16 mouse cellular contexts compared by ENCODE assay signal in the genomic region with DNA sequence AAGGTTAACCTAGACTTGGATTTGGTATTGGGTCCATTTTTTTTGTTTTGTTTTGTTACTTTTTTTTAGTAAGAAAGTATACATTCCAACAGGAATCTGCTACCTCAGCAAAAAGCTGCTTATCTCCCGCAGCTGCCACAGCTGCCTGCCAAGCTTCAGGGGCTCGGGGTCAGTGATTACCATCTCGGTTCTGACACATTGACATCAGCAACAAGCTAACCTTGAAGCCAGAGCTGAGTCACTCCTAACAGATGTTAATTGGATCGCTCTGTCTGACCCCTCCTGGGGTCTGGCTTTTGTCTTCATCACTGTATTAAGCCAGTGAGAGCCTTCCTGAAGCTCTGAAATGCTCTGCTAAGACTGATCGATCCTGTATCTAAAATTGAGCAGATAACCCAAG.
DNase-seq lines count a peak whose midpoint lies in the region; ATAC-seq and TF ChIP-seq lines count a peak whose summit lies in the region.
"Had no signal": no experiment of that assay in that cellular context is flagged by ENCODE, and none has a peak within 500 bp of the region (broad histone marks: within the 10 kb centered on the region; RNA-seq: fewer than 3 reads in every experiment).

No protein-coding gene starts in this region.

- no peak overlapping the region for H3K4me2 ChIP-seq in hindbrain, embryonic 12.5 days (replicated peaks)
- H3K4me2 ChIP-seq in embryonic facial prominence, embryonic 14.5 days (ENCODE audit: low read depth, low read length) = no peak overlapping the region
- H3K4me2 ChIP-seq in kidney, embryonic 14.5 days (replicated peaks; ENCODE audit: low read depth, low read length) = no peak overlapping the region
- H3K4me2 ChIP-seq: kidney, embryonic 15.5 days; limb, embryonic 15.5 days; lung, embryonic 14.5 days; stomach, embryonic 15.5 days had no signal

- H3K27me3 ChIP-seq in hindbrain, embryonic 10.5 days (ENCODE audit: insufficient read depth, poor library complexity, severe bottlenecking) = no peaks in the 10 kb centered on the region
- no peaks in the 10 kb centered on the region for H3K27me3 ChIP-seq in hindbrain, embryonic 12.5 days
- H3K27me3 ChIP-seq in ES-Bruce4 (ENCODE audit: control insufficient read depth, insufficient read depth, low read length, poor library complexity, severe bottlenecking) = no peaks in the 10 kb centered on the region
- no peaks in the 10 kb centered on the region for H3K27me3 ChIP-seq in embryonic facial prominence, embryonic 14.5 days (replicated peaks; ENCODE audit: control insufficient read depth, insufficient read depth, low read length)
- H3K27me3 ChIP-seq in kidney, embryonic 14.5 days (ENCODE audit: control insufficient read depth, insufficient read depth, low read length) = no peaks in the 10 kb centered on the region
- H3K27me3 ChIP-seq: kidney, embryonic 15.5 days; limb, embryonic 15.5 days; stomach, embryonic 15.5 days had no signal

- H3K27ac ChIP-seq in hindbrain, embryonic 10.5 days = no peak overlapping the region
- no peak overlapping the region for H3K27ac ChIP-seq in hindbrain, embryonic 12.5 days
- no peak overlapping the region for H3K27ac ChIP-seq in ES-Bruce4 (ENCODE audit: insufficient read depth, low read length)
- H3K27ac ChIP-seq in embryonic facial prominence, embryonic 14.5 days (replicated peaks; ENCODE audit: low read depth, low read length) = no peak overlapping the region
- no peak overlapping the region for H3K27ac ChIP-seq in kidney, embryonic 14.5 days (ENCODE audit: low read depth, low read length)
- H3K27ac ChIP-seq: heart, adult 2 months; kidney, embryonic 15.5 days; limb, embryonic 15.5 days; stomach, embryonic 15.5 days had no signal

- TF ChIP-seq EP300 in ES-Bruce4 (IDR thresholded peaks at IDR 0.05; ENCODE audit: insufficient read depth, low read depth, low read length) = 0 out of 2 replicates have a peak, but pooled peaks have one; percentile 41

- peaks cover 18% of the 10 kb centered on the region for H3K4me1 ChIP-seq in hindbrain, embryonic 10.5 days (replicated peaks)
- H3K4me1 ChIP-seq in hindbrain, embryonic 12.5 days = peaks cover 7% of the 10 kb centered on the region; the same call in 1 of the 2 replicates
- H3K4me1 ChIP-seq in ES-Bruce4 (ENCODE audit: control insufficient read depth, insufficient read depth, low read length) = no peaks in the 10 kb centered on the region
- no peaks in the 10 kb centered on the region; the same call in 1 of the 2 replicates for H3K4me1 ChIP-seq in embryonic facial prominence, embryonic 14.5 days (ENCODE audit: control insufficient read depth, insufficient read depth, low read length)
- no peaks in the 10 kb centered on the region; the same call in 1 of the 2 replicates for H3K4me1 ChIP-seq in kidney, embryonic 14.5 days (ENCODE audit: control insufficient read depth, insufficient read depth, low read length)
- H3K4me1 ChIP-seq: kidney, embryonic 15.5 days; limb, embryonic 15.5 days; stomach, embryonic 15.5 days had no signal

- H3K9me3 ChIP-seq in hindbrain, embryonic 10.5 days = no peaks in the 10 kb centered on the region
- H3K9me3 ChIP-seq in hindbrain, embryonic 12.5 days (replicated peaks) = no peaks in the 10 kb centered on the region
- H3K9me3 ChIP-seq in ES-Bruce4 (replicated peaks; ENCODE audit: control insufficient read depth, insufficient read depth, low read length, poor library complexity, severe bottlenecking) = no peaks in the 10 kb centered on the region
- H3K9me3 ChIP-seq in embryonic facial prominence, embryonic 14.5 days (ENCODE audit: control insufficient read depth, low read length) = no peaks in the 10 kb centered on the region
- H3K9me3 ChIP-seq in kidney, embryonic 14.5 days (ENCODE audit: control insufficient read depth, low read length) = no peaks in the 10 kb centered on the region
- H3K9me3 ChIP-seq: kidney, embryonic 15.5 days; limb, embryonic 15.5 days; stomach, embryonic 15.5 days had no signal

- no peak for TF ChIP-seq POLR2A in ES-Bruce4 (IDR thresholded peaks at IDR 0.05; ENCODE audit: insufficient read depth, low read length)

- DNase-seq in hindbrain, embryonic 10.5 days (ENCODE audit: low spot score) = peak; percentile 38
- DNase-seq in adrenal gland, adult 8-10 months = peak; percentile 49
- peak; percentile 71 for DNase-seq in embryonic facial prominence, embryonic 14.5 days (ENCODE audit: low spot score)
- DNase-seq in gastrocnemius, postnatal 10 days = no peak
- no peak for DNase-seq in heart, adult 18-20 months
- DNase-seq: B cell, adult 2 months; heart, adult 2 months; heart, postnatal 10 days; lung, embryonic 14.5 days; thymus, postnatal 36 days had no signal

- 3% methylated on average over 5 of the region's 5 CpGs for WGBS in hindbrain, embryonic 10.5 days
- 9% methylated on average over 5 of the region's 5 CpGs for WGBS in hindbrain, embryonic 12.5 days
- WGBS in embryonic facial prominence, embryonic 14.5 days = 9% methylated on average over 5 of the region's 5 CpGs
- WGBS in kidney, embryonic 14.5 days = 20% methylated on average over 5 of the region's 5 CpGs

- H3K4me3 ChIP-seq in hindbrain, embryonic 10.5 days = no peak overlapping the region
- H3K4me3 ChIP-seq in hindbrain, embryonic 12.5 days = no peak overlapping the region
- no peak overlapping the region for H3K4me3 ChIP-seq in ES-Bruce4 (ENCODE audit: low read depth, low read length)
- H3K4me3 ChIP-seq in embryonic facial prominence, embryonic 14.5 days (ENCODE audit: low read depth, low read length) = no peak overlapping the region
- H3K4me3 ChIP-seq in kidney, embryonic 14.5 days (ENCODE audit: low read length) = no peak overlapping the region
- H3K4me3 ChIP-seq: heart, adult 2 months; kidney, embryonic 15.5 days; limb, embryonic 15.5 days; stomach, embryonic 15.5 days had no signal

- H3K9ac ChIP-seq in hindbrain, embryonic 12.5 days = no peak overlapping the region
- H3K9ac ChIP-seq in ES-Bruce4 (ENCODE audit: low read depth, poor library complexity, severe bottlenecking) = no peak overlapping the region
- no peak overlapping the region for H3K9ac ChIP-seq in embryonic facial prominence, embryonic 14.5 days (ENCODE audit: low read depth, low read length)
- H3K9ac ChIP-seq in kidney, embryonic 14.5 days (ENCODE audit: low read depth, low read length) = no peak overlapping the region
- H3K9ac ChIP-seq: kidney, embryonic 15.5 days; limb, embryonic 15.5 days; lung, embryonic 14.5 days; stomach, embryonic 15.5 days had no signal

- no peaks in the 10 kb centered on the region for H3K36me3 ChIP-seq in hindbrain, embryonic 10.5 days
- no peaks in the 10 kb centered on the region for H3K36me3 ChIP-seq in hindbrain, embryonic 12.5 days
- no peaks in the 10 kb centered on the region for H3K36me3 ChIP-seq in ES-Bruce4 (ENCODE audit: control insufficient read depth, insufficient read depth, low read length, poor library complexity, severe bottlenecking)
- H3K36me3 ChIP-seq in embryonic facial prominence, embryonic 14.5 days (ENCODE audit: control insufficient read depth, insufficient read depth, low read length) = no peaks in the 10 kb centered on the region
- no peaks in the 10 kb centered on the region for H3K36me3 ChIP-seq in kidney, embryonic 14.5 days (ENCODE audit: control insufficient read depth, insufficient read depth, low read length)
- H3K36me3 ChIP-seq: kidney, embryonic 15.5 days; limb, embryonic 15.5 days; stomach, embryonic 15.5 days had no signal

- no peak for TF ChIP-seq CTCF in ES-Bruce4 (IDR thresholded peaks at IDR 0.05; ENCODE audit: low read depth, low read length)

- ATAC-seq in hindbrain, embryonic 12.5 days (ENCODE audit: low FRiP score) = no peak
- no peak; the same call in 1 of the 2 replicates for ATAC-seq in embryonic facial prominence, embryonic 14.5 days (ENCODE audit: low read depth)
- no peak for ATAC-seq in kidney, embryonic 14.5 days (ENCODE audit: low FRiP score, low TSS enrichment)

Comparison
In these comparisons a context has a peak if more than half of its experiments do, and no peak if none do; other contexts are left out.
1. DNase-seq: peak in hindbrain, embryonic 10.5 days (single experiment), adrenal gland, adult 8-10 months (single experiment) and embryonic facial prominence, embryonic 14.5 days (single experiment); none in gastrocnemius, postnatal 10 days (single experiment) and heart, adult 18-20 months (0 of 2).